Mouse (Mus musculus) brown adipose tissue, adult 24 weeks (tissue): ENCODE measurements around the gene Rgp1. TPM values are rescaled to one million over a fixed set of nuclear protein-coding genes. Genes with fewer than 3 reads are reported as not detected.
"Not testable (repeated sequence)": the region's sequence is repeated elsewhere in the genome, so short reads cannot be mapped to it uniquely, and the experiment has no call there.

Source experiments
- H3K27ac ChIP-seq: fragments of 200-500 bp; replicated peaks from 2 replicates; pipeline ENCODE4 v1.5.1; 2012; ENCODE audit warnings: low read depth, mild to moderate bottlenecking, low read length
- H3K4me1 ChIP-seq: fragments of 200-500 bp; 2 replicates; pipeline ENCODE4 v1.6.1; 2012; ENCODE audit warnings: low read length, mixed read lengths; ENCODE audit not compliant: control insufficient read depth, insufficient read depth, insufficient read length
- H3K4me3 ChIP-seq: fragments of 200-500 bp; 2 replicates; pipeline ENCODE4 v1.5.1; 2012; ENCODE audit warnings: low read depth, mild to moderate bottlenecking, low read length, moderate library complexity; ENCODE audit not compliant: insufficient read depth
- polyA plus RNA-seq: library from polyadenylated mRNA; stranded (reverse); fragments of >200 nt; gene quantifications from 2 replicates; pipeline ENCODE4 v1.2.4, GENCODE M21; 2012; ENCODE audit not compliant: missing spikeins, insufficient read depth, insufficient read length

Gene Rgp1
- 14.6 and 17.2 TPM in 2 replicates for polyA plus RNA-seq

GRCm38 (mm10) chr4:43578376-43579204, at the start of gene Rgp1, which contains the start of gene Gba2:
Gene Rgp1 (plus strand): TSS chr4:43578715.
Gene Gba2 (minus strand): TSS chr4:43578873.
- peak within 1 kb of the TSS; percentile 85 for H3K4me3 ChIP-seq
- peaks cover 6% of the 10 kb centered on the region; the same call in 1 of the 2 replicates for H3K4me1 ChIP-seq
- H3K27ac ChIP-seq, result peak within 1 kb of the TSS; percentile 84

- H3K27ac ChIP-seq, result no peak overlapping the region
- H3K4me1 ChIP-seq, result no peaks in the 10 kb centered on the region
- H3K4me3 ChIP-seq, result no peak overlapping the region
Observed at GRCm38 (mm10) chr4:43530081-43530501, 48.4 kb upstream of the Rgp1 start.

DNA sequence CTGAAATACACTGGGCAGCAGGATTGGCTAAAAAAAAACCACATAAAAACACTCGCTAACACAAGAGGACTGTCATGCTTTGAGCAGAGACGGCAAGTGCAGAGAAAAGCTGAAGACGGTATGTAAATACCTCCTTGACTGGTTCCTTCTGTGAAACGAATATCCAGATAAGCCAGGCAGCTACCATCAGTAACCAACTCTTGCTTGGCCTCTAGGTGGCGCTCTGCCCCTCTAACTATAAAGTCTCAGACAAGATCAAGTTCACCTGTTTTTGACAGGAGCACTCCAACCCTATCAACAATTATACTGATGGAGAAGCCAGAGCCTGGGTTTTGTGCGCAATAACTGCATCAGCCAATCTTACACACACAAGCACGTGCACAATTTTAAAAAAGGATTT, 47.9 kb upstream of the Rgp1 start:
- H3K27ac ChIP-seq, result no peak overlapping the region
- no peaks in the 10 kb centered on the region for H3K4me1 ChIP-seq
- no peak overlapping the region for H3K4me3 ChIP-seq

DNA sequence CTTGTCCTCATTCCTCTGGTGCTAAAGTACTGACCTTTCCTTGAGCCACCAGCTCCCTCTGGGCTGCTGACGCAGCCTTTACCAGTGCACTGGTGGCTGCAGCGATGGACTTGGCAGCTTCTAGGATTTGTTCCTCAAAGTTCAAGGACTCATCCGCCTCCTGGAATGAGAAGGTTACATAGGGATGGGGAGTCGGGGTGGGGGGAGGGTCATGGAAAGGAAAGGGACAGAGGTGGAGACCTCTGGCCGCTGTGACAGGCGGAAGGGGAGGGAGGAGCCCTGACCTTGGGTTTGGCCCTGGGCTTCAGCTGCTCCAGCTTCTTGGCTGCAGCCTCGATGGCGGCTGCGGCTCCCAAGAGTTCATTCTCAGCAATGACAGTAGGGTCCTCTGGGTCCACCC, 45.2 kb upstream of the Rgp1 start:
- Histone ChIP-seq H3K4me1 (no peaks in the 10 kb centered on the region), H3K27ac (no peak overlapping the region), H3K4me3 (no peak overlapping the region)

GRCm38 (mm10) chr4:43535628-43536027, 42.9 kb upstream of the Rgp1 start:
- no peaks in the 10 kb centered on the region for H3K4me1 ChIP-seq
- H3K27ac ChIP-seq, result no peak overlapping the region
- no peak overlapping the region for H3K4me3 ChIP-seq

GRCm38 (mm10) chr4:43536031-43536430, 42.5 kb upstream of the Rgp1 start:
- H3K4me1 ChIP-seq, result no peaks in the 10 kb centered on the region
- H3K27ac ChIP-seq, result no peak overlapping the region
- no peak overlapping the region for H3K4me3 ChIP-seq

- H3K4me1 ChIP-seq, result no peaks in the 10 kb centered on the region
- no peak overlapping the region for H3K4me3 ChIP-seq
- no peak overlapping the region for H3K27ac ChIP-seq
Observed at GRCm38 (mm10) chr4:43542044-43542443, 36.5 kb upstream of the Rgp1 start.

- no peaks in the 10 kb centered on the region for H3K4me1 ChIP-seq
Observed at GRCm38 (mm10) chr4:43546375-43547047, 32.0 kb upstream of the Rgp1 start.

DNA sequence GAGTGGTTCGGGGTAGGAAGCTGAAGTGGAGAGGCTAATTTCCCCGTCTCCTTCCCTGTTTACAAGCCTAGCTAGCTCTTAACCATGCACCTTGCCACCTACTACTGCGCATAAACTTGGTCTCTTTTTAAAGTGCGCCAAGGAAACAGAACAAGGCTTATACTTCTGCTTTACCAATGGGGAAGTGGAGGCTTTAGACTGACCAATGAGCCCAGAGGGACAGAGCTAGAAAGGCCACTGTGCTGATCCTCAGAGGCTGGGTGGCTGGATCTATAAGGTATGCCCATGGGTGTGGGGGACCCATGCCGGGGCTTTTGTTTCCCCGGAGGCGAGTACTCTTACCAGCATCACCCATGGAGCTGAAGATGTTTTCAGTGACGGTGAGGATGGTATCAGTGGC, 31.4 kb upstream of the Rgp1 start:
- no peak overlapping the region for H3K4me3 ChIP-seq
- no peaks in the 10 kb centered on the region for H3K4me1 ChIP-seq
- no peak overlapping the region for H3K27ac ChIP-seq

More at GRCm38 (mm10) chr4:43546375-43547047, 32.0 kb upstream of the Rgp1 start:
- Histone ChIP-seq H3K4me3 (no peak overlapping the region), H3K27ac (no peak overlapping the region)

DNA sequence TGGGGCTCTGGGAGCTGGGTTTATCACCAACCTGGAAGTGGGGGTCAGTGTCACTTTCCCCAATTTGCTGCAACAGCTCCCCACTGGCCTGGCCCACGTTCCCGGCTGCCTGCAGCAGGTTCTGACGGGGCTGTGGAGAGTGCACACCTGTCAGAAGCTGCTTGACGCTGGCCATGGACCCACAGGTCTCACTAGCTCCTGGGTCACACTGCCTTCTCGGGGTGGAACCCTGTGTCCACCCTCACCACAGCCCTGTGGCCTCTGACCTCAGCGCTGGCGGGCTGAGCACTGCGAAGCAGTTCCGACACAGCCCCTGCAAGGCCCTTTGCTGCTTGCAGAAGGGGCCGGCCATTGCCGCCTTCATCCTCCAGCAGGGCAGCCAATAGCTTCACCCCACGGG, 29.5 kb upstream of the Rgp1 start:
- Histone ChIP-seq H3K4me3 (no peak overlapping the region), H3K4me1 (no peaks in the 10 kb centered on the region), H3K27ac (no peak overlapping the region)

DNA sequence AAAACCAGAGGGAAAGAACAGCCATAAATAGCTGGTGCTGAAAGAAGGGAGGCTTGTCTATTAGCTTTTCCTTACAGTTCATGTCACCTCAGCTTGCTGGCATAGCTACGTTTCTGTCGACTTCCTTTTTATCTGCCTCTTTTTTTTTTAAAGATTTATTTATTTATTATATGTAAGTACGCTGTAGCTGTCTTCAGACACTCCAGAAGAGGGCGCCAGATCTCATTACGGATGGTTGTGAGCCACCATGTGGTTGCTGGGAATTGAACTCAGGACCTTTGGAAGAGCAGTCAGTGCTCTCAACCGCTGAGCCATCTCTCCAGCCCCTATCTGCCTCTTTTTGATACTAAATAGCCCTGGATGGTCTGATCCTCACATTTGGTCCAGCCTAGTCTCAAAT, 26.7 kb upstream of the Rgp1 start:
- H3K4me3 ChIP-seq, H3K27ac ChIP-seq, H3K4me1 ChIP-seq: not testable (repeated sequence)

GRCm38 (mm10) chr4:43552437-43552836, 26.1 kb upstream of the Rgp1 start:
- H3K4me1 ChIP-seq, result no peaks in the 10 kb centered on the region; the same call in 1 of the 2 replicates
- H3K4me3 ChIP-seq, result no peak overlapping the region
- no peak overlapping the region for H3K27ac ChIP-seq

DNA sequence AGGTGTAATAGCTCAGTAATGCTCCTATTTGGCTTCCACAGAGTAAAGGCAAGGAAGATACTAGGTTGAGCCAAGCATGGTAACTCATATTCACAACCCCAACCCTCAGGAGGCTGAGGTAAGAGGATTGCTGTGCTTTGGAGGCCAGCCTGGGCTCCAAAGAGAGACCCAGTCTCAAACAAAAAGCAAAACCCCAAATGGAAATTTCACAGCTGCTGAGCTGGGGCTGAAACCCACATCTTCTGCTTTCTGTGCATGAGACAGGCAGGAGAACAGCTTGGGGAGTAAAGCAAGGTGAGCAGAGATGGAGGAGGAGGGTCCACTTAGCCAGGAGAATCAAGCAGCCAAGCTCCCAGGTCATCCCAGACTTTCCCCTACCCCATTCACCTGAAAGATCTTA, 24.6 kb upstream of the Rgp1 start:
- H3K4me1 ChIP-seq, result peaks cover 11% of the 10 kb centered on the region
- H3K27ac ChIP-seq, result no peak overlapping the region
- no peak overlapping the region for H3K4me3 ChIP-seq

DNA sequence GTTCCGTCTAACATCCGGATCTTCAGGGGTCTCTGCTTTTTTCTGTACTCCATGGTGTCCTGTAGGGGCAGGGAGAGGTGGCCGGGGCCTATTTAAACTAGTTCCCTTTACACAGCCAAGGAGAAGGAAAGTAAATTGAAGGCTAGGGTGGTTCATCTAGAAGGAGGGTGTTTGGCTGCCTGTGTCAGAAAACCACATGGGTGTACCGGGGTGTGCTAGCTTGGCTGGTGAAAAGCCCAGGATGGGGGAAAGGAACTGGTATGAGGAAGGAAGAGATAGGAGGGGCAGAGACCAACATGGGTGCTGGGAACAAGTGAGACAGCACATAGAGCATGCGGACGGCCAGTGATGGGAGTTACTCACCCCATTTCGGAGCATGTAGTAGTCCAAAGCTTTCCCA, 22.6 kb upstream of the Rgp1 start:
- H3K4me3 ChIP-seq, result no peak overlapping the region
- H3K4me1 ChIP-seq, result peaks cover 26% of the 10 kb centered on the region
- no peak overlapping the region for H3K27ac ChIP-seq

DNA sequence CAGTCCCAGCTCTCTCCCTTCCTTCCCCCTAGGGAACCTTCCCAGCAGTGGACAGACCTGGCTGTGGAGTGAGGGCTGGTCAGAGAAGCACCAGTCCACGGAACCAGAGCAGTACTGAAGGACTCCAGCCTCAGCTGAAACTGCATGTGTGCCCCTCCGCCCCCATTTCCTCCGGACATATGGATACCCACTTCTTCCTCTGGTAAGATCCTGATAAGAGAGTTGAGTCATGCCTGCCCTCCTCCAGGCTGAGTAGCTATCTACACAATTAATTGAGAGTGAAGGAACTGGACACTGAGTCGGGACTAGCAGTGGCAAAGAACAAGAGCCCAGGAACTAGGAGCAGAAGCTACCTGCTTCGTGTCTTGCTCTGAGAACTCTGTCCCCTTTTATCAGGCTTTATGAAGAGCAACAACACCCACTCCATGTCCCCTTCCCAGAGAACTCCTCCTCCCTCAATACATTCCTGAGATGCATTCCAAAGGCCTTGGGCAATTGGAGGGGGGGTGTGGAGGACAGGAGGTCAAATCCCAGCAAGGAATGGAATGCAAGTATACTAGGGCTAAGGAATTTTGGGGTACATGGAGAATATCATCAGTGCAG, 20.4 kb upstream of the Rgp1 start:
- peaks cover 26% of the 10 kb centered on the region for H3K4me1 ChIP-seq
- H3K27ac ChIP-seq, result peak overlapping the region; percentile 58
- peak overlapping the region; percentile 8 for H3K4me3 ChIP-seq
